Mouse (Mus musculus) R1 (cell line): ENCODE data around the gene Pou2f1.
A peak's percentile ranks its signal among the peaks of the same experiment; 100 is the strongest.
"Not testable (repeated sequence)": the region's sequence is repeated elsewhere in the genome, so short reads cannot be mapped to it uniquely, and the experiment has no call there.

ENCODE experiments used
- DNase-seq: peaks from one replicate; pipeline ENCODE4 v3.0.0-alpha.2; 2018; ENCODE audit warnings: low read depth, low spot score

Pou2f1 gene

DNA sequence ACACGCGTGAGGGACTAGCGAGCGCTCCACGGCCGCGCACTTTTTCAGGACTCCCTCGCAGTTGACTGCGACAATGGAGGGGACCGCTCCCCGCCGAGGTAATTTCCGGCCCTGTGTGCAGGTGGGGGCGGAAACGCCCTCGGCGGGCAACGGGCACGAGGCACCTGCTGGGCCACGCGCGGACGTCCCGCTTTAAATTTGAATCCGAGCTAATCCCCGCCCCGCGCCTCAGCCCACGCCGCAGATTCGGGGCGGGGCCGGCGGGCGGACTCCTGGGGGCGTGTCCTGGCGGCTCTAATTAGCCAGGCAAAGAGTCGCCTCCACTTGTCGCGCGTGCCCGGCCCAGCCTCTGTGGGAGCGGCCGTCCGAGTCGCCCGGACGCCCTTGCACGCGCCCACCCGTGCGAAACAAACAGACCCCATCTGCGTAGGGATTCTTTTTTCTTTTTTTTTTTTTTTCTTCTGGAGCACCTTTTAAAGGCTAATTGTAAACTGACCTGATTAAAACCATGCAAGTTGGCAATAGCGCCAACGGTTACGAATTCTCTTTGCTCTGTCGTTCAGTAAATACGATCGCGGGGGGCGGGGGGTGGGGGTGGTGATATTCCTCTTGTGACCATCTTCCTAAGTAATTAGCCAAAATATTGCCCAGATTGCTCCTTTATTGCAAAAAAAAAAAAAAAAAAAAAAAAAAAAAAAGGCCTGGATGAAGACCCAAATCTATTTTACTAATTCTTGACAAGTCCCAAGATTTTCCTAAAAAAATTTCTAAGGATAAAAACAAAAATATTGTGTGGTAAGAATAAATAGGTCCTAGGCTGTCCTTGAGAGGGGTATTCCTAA is 924 bp upstream of the Pou2f1 start:
- peak; percentile 96 for DNase-seq

DNA sequence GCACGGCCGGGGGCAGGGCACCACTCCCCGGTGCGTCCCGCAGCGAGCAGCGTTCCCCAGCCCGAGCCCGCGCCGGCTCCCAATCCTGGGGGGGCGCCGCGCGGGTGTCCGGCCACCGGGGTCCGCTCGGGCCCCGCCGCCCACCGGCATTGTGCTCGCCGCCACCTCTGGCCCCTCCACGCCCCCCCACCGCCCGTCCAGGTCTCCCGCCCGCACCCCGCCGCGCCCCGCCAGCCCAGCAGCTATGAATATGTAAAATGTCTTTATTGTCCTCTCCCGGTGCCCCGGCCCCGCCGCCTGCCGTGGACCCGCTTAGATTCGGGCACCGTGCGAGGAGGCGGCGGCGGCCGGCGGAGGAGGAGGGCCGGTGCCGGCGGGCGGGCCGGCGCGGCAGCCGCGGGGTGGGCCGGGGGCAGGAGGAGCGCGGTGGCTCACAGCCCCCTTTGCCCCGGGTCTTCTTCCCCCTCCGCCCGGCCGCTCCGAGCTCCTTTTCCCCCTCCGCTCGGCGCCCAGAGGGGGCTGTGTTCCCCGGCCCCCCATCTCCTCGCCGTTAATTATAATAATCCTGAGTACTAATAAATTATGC is 481 bp downstream of the Pou2f1 start:
- DNase-seq = no peak

DNA sequence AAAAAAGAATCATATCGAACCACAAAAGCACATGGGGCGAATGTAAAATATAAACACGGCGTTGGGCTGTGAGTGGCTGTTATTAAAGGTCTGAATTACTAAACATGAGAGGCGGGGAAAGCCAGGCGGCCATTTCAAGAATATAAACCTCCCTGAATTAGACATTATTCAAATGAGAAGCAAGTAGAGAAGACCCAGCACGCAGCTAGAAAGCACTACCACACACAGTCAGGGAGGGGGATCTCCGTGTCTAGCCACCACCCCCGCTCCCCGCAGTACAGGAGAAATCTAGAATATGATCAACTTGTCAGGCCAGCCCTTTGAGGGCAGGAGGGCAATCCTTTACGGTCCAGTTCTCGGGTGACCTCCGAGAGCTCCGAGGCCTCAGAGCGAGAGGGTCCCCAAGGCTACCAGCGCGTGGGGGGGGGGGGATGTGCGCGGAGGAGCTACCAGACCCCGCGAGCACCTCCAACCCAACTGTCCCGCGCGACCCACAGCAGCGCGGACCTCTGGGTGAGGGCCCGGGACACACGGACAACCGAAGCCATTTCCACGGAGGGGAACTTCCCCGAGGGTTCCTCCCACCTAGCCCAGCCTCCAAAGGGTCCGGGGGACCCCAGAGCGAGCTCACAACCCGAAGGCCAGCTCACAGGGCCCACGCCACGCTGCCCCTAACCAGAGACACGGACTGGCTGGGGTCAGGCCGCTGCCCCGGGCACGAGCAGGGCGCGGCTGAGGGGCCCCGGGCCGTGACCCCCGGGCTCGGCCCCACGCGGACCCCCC is 1.2 kb downstream of the Pou2f1 start:
- DNase-seq = peak; percentile 45

DNA sequence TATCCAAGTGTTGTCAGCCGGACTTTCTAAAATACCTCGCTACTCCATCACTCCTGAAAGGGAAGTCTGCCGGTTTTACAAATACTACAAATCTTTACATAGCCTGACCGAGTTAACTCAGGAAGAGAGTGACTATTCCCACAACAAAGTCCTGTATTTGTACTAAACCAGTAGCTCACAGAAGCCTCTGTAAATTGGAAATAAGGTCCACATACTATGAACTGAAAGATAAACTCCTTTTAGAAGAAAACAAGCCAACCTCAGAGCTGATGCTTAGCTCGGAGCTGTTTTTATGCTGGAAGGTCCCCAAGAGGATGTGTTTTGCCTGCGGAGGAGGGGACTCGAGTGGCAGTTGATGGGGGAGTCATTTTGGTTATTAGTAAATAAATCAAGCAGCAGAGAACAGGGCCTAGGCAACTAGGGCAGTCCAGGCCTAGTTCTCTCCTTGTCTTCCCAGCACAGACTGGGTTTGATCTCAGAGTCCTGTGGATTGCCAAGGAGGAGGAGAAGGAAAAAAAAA is 1.8 kb downstream of the Pou2f1 start:
- DNase-seq = no peak

- no peak for DNase-seq
These were observed 2.8 kb downstream of the Pou2f1 start for GRCm38 (mm10) chr1:165999709-166000108.

DNA sequence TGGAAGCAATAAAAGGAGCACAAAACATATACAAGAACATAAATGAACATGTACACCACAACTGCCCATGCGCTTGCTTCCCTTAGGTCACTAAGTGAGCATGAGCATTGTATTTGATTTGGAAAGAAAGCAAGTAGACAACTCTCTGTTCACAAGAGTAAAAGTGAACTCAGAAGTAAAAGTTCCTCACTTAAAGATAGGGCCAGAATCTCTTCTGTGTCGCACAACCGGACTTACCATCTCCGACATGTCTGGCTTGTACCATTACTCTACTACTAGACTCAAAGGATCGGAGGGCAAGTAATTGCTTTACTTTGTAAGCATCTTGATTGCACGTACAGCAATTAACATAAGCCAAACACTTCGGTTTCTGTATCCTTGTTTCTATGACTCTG is 6.8 kb downstream of the Pou2f1 start:
- no peak for DNase-seq

GRCm38 (mm10) chr1:165995011-165995660 is 7.3 kb downstream of the Pou2f1 start:
- not testable (repeated sequence) for DNase-seq

GRCm38 (mm10) chr1:165994279-165994678 is 8.2 kb downstream of the Pou2f1 start:
- no peak for DNase-seq

DNA sequence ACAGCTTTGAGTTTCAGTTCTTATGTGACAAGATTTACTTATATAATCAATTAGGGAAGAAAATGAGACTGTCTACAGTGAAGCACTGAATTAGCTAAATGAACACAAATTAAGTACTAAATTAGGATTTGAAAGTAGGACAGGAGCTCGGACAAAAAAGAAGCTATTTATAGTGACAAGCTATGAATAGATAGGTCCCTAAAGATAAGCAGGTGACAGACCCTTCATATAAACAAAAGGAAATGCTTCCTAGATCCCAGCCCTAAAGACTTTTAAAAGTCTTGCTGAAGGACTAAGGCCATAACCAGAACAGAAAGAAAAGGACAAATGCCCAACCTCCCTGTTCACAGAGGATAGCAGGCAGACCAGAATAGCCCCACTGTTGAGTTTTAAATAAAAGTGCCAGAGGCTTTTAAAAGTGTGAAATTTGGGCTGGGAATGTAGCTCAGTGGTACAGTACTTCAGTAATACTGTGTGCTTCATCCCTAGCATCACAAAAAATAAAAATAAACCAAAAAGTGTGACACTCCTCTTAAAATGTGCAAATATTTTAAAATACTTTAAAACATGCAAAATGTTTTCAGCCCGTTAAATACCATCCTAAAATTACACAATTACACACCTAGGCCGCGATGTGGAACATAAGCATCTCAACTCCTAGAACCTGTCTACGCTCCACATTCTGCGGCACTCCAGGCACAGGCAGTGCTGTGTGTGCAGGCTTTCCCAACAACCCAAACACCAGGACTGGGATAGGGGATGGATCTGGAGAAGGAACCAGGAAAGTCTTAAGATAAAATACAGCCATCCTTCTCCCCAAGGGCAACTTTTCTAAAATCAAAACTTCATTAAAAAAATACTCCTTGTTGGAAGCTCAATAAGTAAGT is 9.0 kb downstream of the Pou2f1 start:
- DNase-seq = no peak

DNA sequence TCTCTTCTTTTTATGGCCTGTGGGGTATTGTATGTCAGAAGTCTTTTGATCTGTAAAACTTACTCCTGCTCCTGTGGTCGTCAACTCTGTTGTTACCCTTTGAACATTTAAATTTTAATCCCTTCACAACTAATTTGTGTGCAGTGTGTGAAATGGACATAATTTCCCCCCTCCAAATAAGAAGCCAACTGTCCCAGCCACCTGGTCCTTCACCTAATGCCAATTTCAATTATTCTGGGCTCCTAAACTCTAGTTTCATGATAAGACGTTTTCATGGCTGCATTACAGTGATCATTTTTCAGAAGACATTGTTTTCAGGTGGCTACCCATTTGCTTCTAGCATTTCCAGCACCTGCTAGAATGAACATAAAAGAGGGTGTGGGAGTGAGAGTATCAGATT is 13.9 kb downstream of the Pou2f1 start:
- no peak for DNase-seq

- no peak for DNase-seq
These were observed 14.4 kb downstream of the Pou2f1 start for GRCm38 (mm10) chr1:165988072-165988471.

DNA sequence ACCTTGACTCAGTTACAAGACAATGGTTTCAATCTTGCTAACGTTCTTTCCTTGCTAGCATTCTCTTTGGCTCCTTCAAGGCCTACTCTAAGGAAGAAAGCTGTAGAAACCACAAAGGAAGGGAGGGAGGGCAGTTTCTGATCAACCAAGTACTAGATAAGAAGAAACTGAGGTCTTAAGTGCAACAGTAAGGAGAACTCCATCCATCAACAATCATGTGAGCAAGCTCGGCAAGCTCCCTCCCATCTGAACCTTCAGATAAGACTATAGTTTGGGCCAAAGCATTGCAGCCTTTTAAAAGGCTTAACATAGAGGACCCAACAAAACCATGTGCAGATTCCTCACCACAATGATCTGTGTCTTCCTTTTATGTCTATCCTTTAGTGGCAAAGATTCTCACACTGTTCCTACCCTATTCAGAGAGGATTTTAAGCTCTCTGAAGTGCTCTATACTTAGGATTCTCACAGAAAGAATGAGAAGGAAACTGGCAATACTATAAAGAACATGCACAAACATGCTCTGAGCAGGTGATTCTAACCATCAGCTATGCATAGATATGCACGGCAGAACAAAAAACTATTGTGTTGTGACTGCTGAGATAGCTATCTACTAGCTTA is 16.6 kb downstream of the Pou2f1 start:
- DNase-seq = no peak

DNA sequence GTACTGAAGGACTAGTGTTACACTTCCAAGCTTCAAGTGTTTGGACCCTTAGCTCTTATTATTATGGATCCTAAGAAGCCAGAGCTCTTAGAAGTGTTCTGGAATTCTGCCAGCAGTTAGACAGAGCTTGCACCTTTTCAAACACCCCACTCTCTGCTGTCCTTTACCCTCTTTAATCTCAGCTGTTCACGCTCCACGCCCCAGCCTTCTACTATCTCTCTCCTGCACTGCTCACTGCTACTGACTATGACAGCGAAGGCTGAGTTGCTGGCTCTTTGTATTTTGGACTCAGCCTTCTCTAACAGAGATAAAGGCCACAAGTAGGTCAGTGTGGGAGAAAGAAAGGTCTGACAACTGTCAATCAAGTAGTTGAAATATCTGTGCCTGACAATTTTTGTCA is 17.3 kb downstream of the Pou2f1 start:
- DNase-seq = no peak

- DNase-seq = no peak
These were observed 25.6 kb downstream of the Pou2f1 start for GRCm38 (mm10) chr1:165976672-165977448.

DNA sequence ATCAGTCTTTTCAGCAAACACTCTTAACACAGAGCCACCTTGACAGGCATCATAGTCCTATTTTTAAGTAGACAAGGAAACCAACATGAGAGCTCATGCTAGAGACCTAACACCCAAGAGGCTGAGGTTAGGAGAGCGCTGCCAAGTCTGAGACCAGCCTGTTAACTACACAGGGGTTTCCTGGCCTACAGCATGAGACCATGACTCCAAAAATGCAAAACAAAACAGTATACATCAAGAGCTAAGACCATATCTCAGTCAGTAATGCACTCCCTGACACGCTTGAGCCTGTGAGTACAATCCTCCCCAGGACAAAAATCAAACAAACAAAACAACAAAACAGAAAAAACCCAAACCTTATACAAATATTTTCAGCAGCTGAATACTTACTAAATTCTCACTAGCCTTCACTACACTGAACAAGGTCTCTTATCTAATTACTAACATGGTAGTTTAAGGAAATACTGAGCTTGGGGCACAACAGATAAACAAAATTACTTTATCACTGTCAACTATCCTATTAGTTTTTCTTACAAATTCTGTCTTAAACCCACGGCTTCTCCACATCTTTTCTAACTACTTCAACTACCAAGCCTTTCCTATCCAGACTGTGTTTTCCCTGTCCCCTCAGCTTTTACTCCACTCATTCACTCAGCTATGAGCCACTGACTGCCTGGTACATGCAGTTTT is 33.3 kb downstream of the Pou2f1 start:
- DNase-seq = no peak

DNA sequence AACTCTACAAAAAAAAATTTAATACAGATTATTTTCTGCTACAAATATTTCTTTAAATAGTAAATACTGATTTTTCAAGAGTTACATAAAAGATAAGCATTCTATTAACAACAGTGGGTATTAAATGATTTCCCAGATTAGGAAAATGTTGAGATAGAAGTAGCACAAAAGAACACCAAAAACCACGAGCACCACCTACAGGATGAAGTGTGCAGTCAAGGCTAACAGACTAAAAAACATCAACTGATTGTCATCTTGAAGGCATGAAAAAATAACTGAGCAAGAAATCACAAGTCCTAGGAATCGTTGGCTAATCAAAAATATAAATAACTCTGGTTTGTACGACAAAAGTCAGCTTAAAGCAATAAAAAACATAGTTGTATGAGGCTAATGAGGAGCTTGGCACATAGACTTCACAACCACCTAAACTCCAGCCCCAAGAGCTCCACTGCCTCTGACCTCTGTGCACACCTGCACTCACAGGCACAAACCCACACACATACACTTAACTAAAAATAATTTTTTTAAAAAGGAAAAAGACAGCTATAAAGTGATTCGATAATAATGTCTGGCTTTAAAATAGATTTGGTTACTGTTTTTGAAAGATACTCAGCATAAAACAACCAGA is 35.3 kb downstream of the Pou2f1 start:
- DNase-seq = peak; percentile 53

- DNase-seq = peak; percentile 85
These were observed 36.1 kb downstream of the Pou2f1 start for GRCm38 (mm10) chr1:165966156-165966914.
